In genomic region chr7:44464511-44464910, GRCm38 (mm10) we compare ENCODE assay signal across 10 mouse cellular contexts. TPM values are rescaled to one million over a fixed set of nuclear protein-coding genes. Genes with fewer than 3 reads are reported as not detected.
DNase-seq lines count a peak whose midpoint lies in the region; ATAC-seq and TF ChIP-seq lines count a peak whose summit lies in the region.
"Had no signal": no experiment of that assay in that cellular context is flagged by ENCODE, and none has a peak within 500 bp of the region (broad histone marks: within the 10 kb centered on the region; RNA-seq: fewer than 3 reads in every experiment).

No protein-coding gene starts in this region.

- no peaks in the 10 kb centered on the region for H3K9me3 ChIP-seq in liver, embryonic 11.5 days (ENCODE audit: control insufficient read depth, low read length)
- H3K9me3 ChIP-seq in hindbrain, embryonic 14.5 days (ENCODE audit: control insufficient read depth, low read length), result no peaks in the 10 kb centered on the region
- no peaks in the 10 kb centered on the region for H3K9me3 ChIP-seq in liver, embryonic 13.5 days (replicated peaks)
- H3K9me3 ChIP-seq: limb, embryonic 13.5 days had no signal

- H3K4me3 ChIP-seq in liver, embryonic 11.5 days (ENCODE audit: low read depth, low read length), result no peak overlapping the region
- H3K4me3 ChIP-seq in hindbrain, embryonic 14.5 days (replicated peaks; ENCODE audit: low read length), result no peak overlapping the region
- H3K4me3 ChIP-seq in liver, embryonic 13.5 days (replicated peaks), result no peak overlapping the region
- no peak overlapping the region for H3K4me3 ChIP-seq in lung, adult 2 months (replicated peaks; ENCODE audit: extremely low read depth, low read depth, low read length)
- H3K4me3 ChIP-seq: limb, embryonic 13.5 days had no signal

- TF ChIP-seq CTCF in lung, adult 2 months (IDR thresholded peaks at IDR 0.05; ENCODE audit: insufficient read depth, low read length), result no peak

- DNase-seq in liver, result peak; percentile 34
- DNase-seq in liver, embryonic 11.5 days (ENCODE audit: low spot score), result no peak
- DNase-seq in hindbrain, embryonic 14.5 days (ENCODE audit: low spot score), result peak; percentile 85
- DNase-seq in liver, embryonic 13.5 days, result no peak
- peak; percentile 80 to 88 for DNase-seq in right cerebral cortex, postnatal 36 days (ENCODE audit: low spot score in 2 of 2)
- DNase-seq in spleen, adult 12 weeks (ENCODE audit: low spot score), result no peak
- no peak for DNase-seq in lung, adult 2 months
- DNase-seq in B cell, adult 2 months, result no peak

- WGBS in liver, embryonic 11.5 days, result 42% methylated on average over 4 of the region's 4 CpGs
- WGBS in hindbrain, embryonic 14.5 days, result 10% methylated on average over 4 of the region's 4 CpGs
- WGBS in liver, embryonic 13.5 days (ENCODE audit: insufficient replicate concordance), result 33% methylated on average over 4 of the region's 4 CpGs
- 39% methylated on average over 4 of the region's 4 CpGs for WGBS in lung, adult 2 months

- H3K9ac ChIP-seq in liver, embryonic 11.5 days (ENCODE audit: low read depth, low read length), result no peak overlapping the region
- peak overlapping the region; percentile 32; the same call in 1 of the 2 replicates for H3K9ac ChIP-seq in hindbrain, embryonic 14.5 days
- peak overlapping the region; percentile 42 for H3K9ac ChIP-seq in liver, embryonic 13.5 days
- H3K9ac ChIP-seq: limb, embryonic 13.5 days had no signal

- no peak for ATAC-seq in liver, embryonic 11.5 days (replicated peaks; ENCODE audit: low FRiP score)
- no peak for ATAC-seq in hindbrain, embryonic 14.5 days (ENCODE audit: low FRiP score)
- no peak for ATAC-seq in liver, embryonic 13.5 days (ENCODE audit: low read depth)

- TF ChIP-seq POLR2A in lung, adult 2 months (IDR thresholded peaks at IDR 0.05; ENCODE audit: borderline replicate concordance, extremely low read depth, low read depth, low read length), result no peak

- no peaks in the 10 kb centered on the region; the same call in 1 of the 2 replicates for H3K36me3 ChIP-seq in liver, embryonic 11.5 days (ENCODE audit: control insufficient read depth, insufficient read depth, low read length)
- H3K36me3 ChIP-seq in hindbrain, embryonic 14.5 days (replicated peaks; ENCODE audit: control insufficient read depth, insufficient read depth), result peaks cover 46% of the 10 kb centered on the region
- 0 out of 2 replicates have a peak, but pooled peaks cover 5% of the 10 kb centered on the region for H3K36me3 ChIP-seq in liver, embryonic 13.5 days

- H3K4me1 ChIP-seq in liver, embryonic 11.5 days (replicated peaks; ENCODE audit: control insufficient read depth, insufficient read depth, low read length), result peaks cover 18% of the 10 kb centered on the region
- peaks cover 36% of the 10 kb centered on the region for H3K4me1 ChIP-seq in hindbrain, embryonic 14.5 days (replicated peaks; ENCODE audit: control insufficient read depth, insufficient read depth, low read length)
- H3K4me1 ChIP-seq in liver, embryonic 13.5 days (replicated peaks), result peaks cover 56% of the 10 kb centered on the region
- H3K4me1 ChIP-seq in lung, adult 2 months (ENCODE audit: control insufficient read depth, insufficient read depth, low read length), result peaks cover 8% of the 10 kb centered on the region

- no peak overlapping the region for H3K27ac ChIP-seq in liver, embryonic 11.5 days (ENCODE audit: low read depth, low read length)
- peak overlapping the region; percentile 75 for H3K27ac ChIP-seq in hindbrain, embryonic 14.5 days
- H3K27ac ChIP-seq in liver, embryonic 13.5 days, result no peak overlapping the region; the same call in 1 of the 2 replicates
- H3K27ac ChIP-seq: limb, embryonic 13.5 days had no signal

- H3K4me2 ChIP-seq in liver, embryonic 11.5 days, result no peak overlapping the region
- no peak overlapping the region for H3K4me2 ChIP-seq in hindbrain, embryonic 14.5 days (replicated peaks)
- H3K4me2 ChIP-seq in liver, embryonic 13.5 days, result peak overlapping the region; percentile 35; the same call in 1 of the 2 replicates
- H3K4me2 ChIP-seq: limb, embryonic 13.5 days had no signal

- peaks cover 51% of the 10 kb centered on the region for H3K27me3 ChIP-seq in liver, embryonic 11.5 days (replicated peaks; ENCODE audit: control insufficient read depth, insufficient read depth, low read length)
- no peaks in the 10 kb centered on the region for H3K27me3 ChIP-seq in hindbrain, embryonic 14.5 days (ENCODE audit: control insufficient read depth, insufficient read depth, low read length)
- H3K27me3 ChIP-seq in liver, embryonic 13.5 days, result peaks cover 59% of the 10 kb centered on the region

RNA-seq across cellular contexts. Expression of gene Aspdh, which starts 0.7 kb away (rescaled TPM):
- 5.6 and 6.4 TPM in 2 replicates for polyA plus RNA-seq in liver, embryonic 11.5 days (2014; fragmentation: Nextera tagmentation; extraction: Ambion mirVana)
- 3.4 and 5.1 TPM in 2 replicates for polyA plus RNA-seq in hindbrain, embryonic 14.5 days (2014; fragmentation: Nextera tagmentation; extraction: Ambion mirVana)
- polyA plus RNA-seq in liver, embryonic 13.5 days (2015; fragmentation: Nextera tagmentation; extraction: Ambion mirVana), result 6.0 and 6.9 TPM in 2 replicates
- polyA plus RNA-seq in lung, adult 2 months (2012; rRNA removed), result 0.24 and 0.50 TPM in 2 replicates
- polyA plus RNA-seq: spleen, adult 2 months had no signal

RNA-seq across cellular contexts. Expression of gene Josd2, which starts 3.3 kb away (rescaled TPM):
- polyA plus RNA-seq in liver, embryonic 11.5 days (2014; fragmentation: Nextera tagmentation; extraction: Ambion mirVana), result 145 and 146 TPM in 2 replicates
- polyA plus RNA-seq in hindbrain, embryonic 14.5 days (2014; fragmentation: Nextera tagmentation; extraction: Ambion mirVana), result 26.9 and 33.4 TPM in 2 replicates
- 170 and 176 TPM in 2 replicates for polyA plus RNA-seq in liver, embryonic 13.5 days (2015; fragmentation: Nextera tagmentation; extraction: Ambion mirVana)
- polyA plus RNA-seq in lung, adult 2 months (2012; rRNA removed), result 164 and 175 TPM in 2 replicates

RNA-seq across cellular contexts. Expression of gene Emc10, which starts 31.8 kb away (rescaled TPM):
- 72.8 and 75.2 TPM in 2 replicates for polyA plus RNA-seq in liver, embryonic 11.5 days (2014; fragmentation: Nextera tagmentation; extraction: Ambion mirVana)
- 167 and 182 TPM in 2 replicates for polyA plus RNA-seq in hindbrain, embryonic 14.5 days (2014; fragmentation: Nextera tagmentation; extraction: Ambion mirVana)
- 43.3 and 46.0 TPM in 2 replicates for polyA plus RNA-seq in liver, embryonic 13.5 days (2015; fragmentation: Nextera tagmentation; extraction: Ambion mirVana)
- polyA plus RNA-seq in lung, adult 2 months (2012; rRNA removed), result 250 and 268 TPM in 2 replicates

RNA-seq across cellular contexts. Expression of gene Fam71e1, which starts 31.9 kb away (rescaled TPM):
- 4.7 and 5.9 TPM in 2 replicates for polyA plus RNA-seq in liver, embryonic 11.5 days (2014; fragmentation: Nextera tagmentation; extraction: Ambion mirVana)
- 10.9 and 23.8 TPM in 2 replicates for polyA plus RNA-seq in hindbrain, embryonic 14.5 days (2014; fragmentation: Nextera tagmentation; extraction: Ambion mirVana)
- 1.3 and 1.5 TPM in 2 replicates for polyA plus RNA-seq in liver, embryonic 13.5 days (2015; fragmentation: Nextera tagmentation; extraction: Ambion mirVana)
- 9.5 and 10.3 TPM in 2 replicates for polyA plus RNA-seq in lung, adult 2 months (2012; rRNA removed)

RNA-seq across cellular contexts. Expression of gene Lrrc4b, which starts 35.7 kb away (rescaled TPM):
- 0.25 and 0.52 TPM in 2 replicates for polyA plus RNA-seq in liver, embryonic 11.5 days (2014; fragmentation: Nextera tagmentation; extraction: Ambion mirVana)
- polyA plus RNA-seq in hindbrain, embryonic 14.5 days (2014; fragmentation: Nextera tagmentation; extraction: Ambion mirVana), result 26.4 and 26.5 TPM in 2 replicates
- polyA plus RNA-seq in liver, embryonic 13.5 days (2015; fragmentation: Nextera tagmentation; extraction: Ambion mirVana), result not detected in 2 replicates
- 4.5 and 4.9 TPM in 2 replicates for polyA plus RNA-seq in lung, adult 2 months (2012; rRNA removed)

Comparison
In these comparisons a context has a peak if more than half of its experiments do, and no peak if none do; other contexts are left out.
1. DNase-seq: peak in liver (single experiment), hindbrain, embryonic 14.5 days (single experiment) and right cerebral cortex, postnatal 36 days (2 of 2); none in liver, embryonic 11.5 days (single experiment), liver, embryonic 13.5 days (single experiment), spleen, adult 12 weeks (single experiment), lung, adult 2 months (single experiment) and B cell, adult 2 months (0 of 2).